Mouse (Mus musculus) liver, embryonic 12.5 days (tissue): ENCODE results near the gene Gm14698. TPM values are rescaled to one million over a fixed set of nuclear protein-coding genes. Genes with fewer than 3 reads are reported as not detected.
"Not testable (repeated sequence)": the region's sequence is repeated elsewhere in the genome, so short reads cannot be mapped to it uniquely, and the experiment has no call there.

Experiments used
- ATAC-seq: fragments of 200-750 bp; cut with Nextera tagmentation; 2 replicates; pipeline ENCODE4 v1.8.0; 2017; ENCODE audit warnings: moderate number of reproducible peaks, mild to moderate bottlenecking, moderate library complexity
- H3K27ac ChIP-seq: fragments of 300-500 bp; sonication (generic); 2 replicates; pipeline ENCODE4 v1.5.1; 2016; ENCODE audit warnings: mild to moderate bottlenecking
- H3K27me3 ChIP-seq: fragments of 300-500 bp; sonication (generic); replicated peaks from 2 replicates; pipeline ENCODE4 v1.6.1; 2016; ENCODE audit warnings: mild to moderate bottlenecking, moderate library complexity
- H3K36me3 ChIP-seq: fragments of 300-500 bp; sonication (generic); 2 replicates; pipeline ENCODE4 v1.6.1; 2016; ENCODE audit warnings: mild to moderate bottlenecking, moderate library complexity
- H3K4me1 ChIP-seq: fragments of 300-500 bp; sonication (generic); 2 replicates; pipeline ENCODE4 v1.6.1; 2016
- H3K4me2 ChIP-seq: fragments of 300-500 bp; sonication (generic); 2 replicates; pipeline ENCODE4 v1.6.1; 2016; ENCODE audit warnings: mild to moderate bottlenecking, moderate library complexity
- H3K4me3 ChIP-seq: fragments of 300-500 bp; sonication (generic); 2 replicates; pipeline ENCODE4 v1.5.1; 2016; ENCODE audit warnings: mild to moderate bottlenecking, moderate library complexity
- H3K9ac ChIP-seq: fragments of 300-500 bp; sonication (generic); 2 replicates; pipeline ENCODE4 v1.6.1; 2016; ENCODE audit warnings: mild to moderate bottlenecking, moderate library complexity
- H3K9me3 ChIP-seq: fragments of 300-500 bp; sonication (generic); replicated peaks from 2 replicates; pipeline ENCODE4 v1.6.1; 2016; ENCODE audit warnings: mild to moderate bottlenecking, moderate library complexity
- WGBS: fragments of 180-500 bp; shearing (Covaris S2); methylation state at CpG from one replicate; pipeline ENCODE4 v1.1.7; 2016; ENCODE audit not compliant: insufficient replicate concordance; 5-methylcytosine and 5-hydroxymethylcytosine counted together
- polyA plus RNA-seq: library from polyadenylated mRNA; unstranded; fragments of >200 nt; fragmentation: Nextera tagmentation; extraction: Ambion mirVana; gene quantifications from 2 replicates; pipeline ENCODE4 v1.2.1, GENCODE M21; 2016

The Gm14698 gene
- 1.4 and 2.6 TPM in 2 replicates for polyA plus RNA-seq

DNA sequence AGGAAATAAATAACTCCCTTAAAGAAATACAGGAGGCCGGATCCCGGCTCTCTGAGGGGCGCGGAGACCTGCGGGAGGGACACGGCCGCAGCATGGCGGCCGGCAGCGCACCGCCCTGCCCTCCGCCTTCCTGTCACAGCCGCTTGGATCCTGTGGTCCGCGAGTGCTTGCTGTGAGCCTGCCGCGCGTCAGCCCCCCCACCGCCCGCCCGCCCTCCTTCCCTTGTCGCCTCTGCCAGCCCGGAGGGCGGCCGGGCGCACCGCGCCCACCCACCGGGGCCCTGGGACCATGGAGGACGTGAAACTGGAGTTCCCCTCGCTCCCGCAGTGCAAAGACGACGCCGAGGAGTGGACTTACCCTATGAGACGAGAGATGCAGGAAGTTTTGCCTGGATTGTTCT lies at the start of gene Gm14698:
Gene Gm14698, plus strand, starts transcription at position 35 of the 400 bp plus-strand sequence.
- not testable (repeated sequence) for H3K4me1 ChIP-seq, H3K27ac ChIP-seq, H3K9me3 ChIP-seq, H3K27me3 ChIP-seq, H3K4me3 ChIP-seq, H3K9ac ChIP-seq, H3K36me3 ChIP-seq
- H3K4me2 ChIP-seq, result peak within 1 kb of the TSS; percentile 32
- ATAC-seq, result peak; percentile 68
- 16% methylated on average over 19 of the region's 36 CpGs for WGBS

GRCm38 (mm10) chrX:68820449-68820848 lies 444 bp upstream of the Gm14698 start:
- not testable (repeated sequence) for H3K4me3 ChIP-seq, H3K27ac ChIP-seq, H3K4me1 ChIP-seq, H3K36me3 ChIP-seq, H3K27me3 ChIP-seq, H3K9ac ChIP-seq, H3K4me2 ChIP-seq, H3K9me3 ChIP-seq, ATAC-seq
- 41% methylated on average over 2 of the region's 2 CpGs for WGBS

DNA sequence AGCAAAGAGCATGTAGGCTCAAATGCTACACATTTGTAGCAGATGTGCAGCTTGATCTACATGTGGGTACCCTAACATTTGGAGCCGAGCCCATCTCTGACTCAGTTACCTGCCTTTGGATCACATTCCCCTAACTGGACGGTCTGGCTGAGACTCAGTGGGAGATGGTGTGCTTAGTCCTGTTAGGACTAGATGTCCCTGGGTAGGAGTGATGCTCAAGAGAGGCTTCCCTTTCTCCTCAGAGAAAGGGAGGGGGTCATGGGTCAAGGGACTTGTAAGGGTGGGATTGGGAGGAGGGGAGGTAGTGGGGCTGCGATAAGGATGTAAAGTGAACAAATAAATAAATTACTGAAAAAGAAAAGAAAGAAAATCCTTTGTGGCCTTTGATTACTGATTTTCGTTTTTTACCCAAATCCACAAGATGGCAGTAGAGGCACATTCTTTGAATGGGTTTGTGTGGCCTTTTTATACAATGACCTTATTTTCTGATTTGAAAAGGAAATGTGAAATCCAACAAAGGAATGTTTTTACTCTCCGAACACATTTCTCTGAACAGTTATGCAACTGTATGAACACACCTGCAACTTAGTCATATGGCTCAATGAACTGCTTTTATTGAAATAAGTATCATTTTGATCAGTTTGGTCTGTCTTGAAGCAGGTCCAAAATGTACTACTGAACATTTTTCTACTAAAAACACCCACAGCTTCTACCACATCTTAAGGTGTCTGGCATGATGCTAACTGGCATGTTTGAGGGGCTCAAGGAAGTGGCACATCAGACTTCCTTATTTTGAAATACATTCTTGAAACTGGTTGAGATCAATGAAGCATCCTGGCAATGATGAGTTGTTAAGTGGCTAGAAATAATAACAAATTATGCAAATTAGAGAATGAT lies 18.9 kb downstream of the Gm14698 start:
- Histone ChIP-seq H3K36me3 (no peaks in the 10 kb centered on the region), H3K9me3 (no peaks in the 10 kb centered on the region), H3K9ac (no peak overlapping the region), H3K4me1 (no peaks in the 10 kb centered on the region), H3K27ac (no peak overlapping the region), H3K4me3 (no peak overlapping the region), H3K27me3 (no peaks in the 10 kb centered on the region), H3K4me2 (no peak overlapping the region)
- ATAC-seq, result no peak
- 20% methylated on average over 5 of the region's 5 CpGs for WGBS

DNA sequence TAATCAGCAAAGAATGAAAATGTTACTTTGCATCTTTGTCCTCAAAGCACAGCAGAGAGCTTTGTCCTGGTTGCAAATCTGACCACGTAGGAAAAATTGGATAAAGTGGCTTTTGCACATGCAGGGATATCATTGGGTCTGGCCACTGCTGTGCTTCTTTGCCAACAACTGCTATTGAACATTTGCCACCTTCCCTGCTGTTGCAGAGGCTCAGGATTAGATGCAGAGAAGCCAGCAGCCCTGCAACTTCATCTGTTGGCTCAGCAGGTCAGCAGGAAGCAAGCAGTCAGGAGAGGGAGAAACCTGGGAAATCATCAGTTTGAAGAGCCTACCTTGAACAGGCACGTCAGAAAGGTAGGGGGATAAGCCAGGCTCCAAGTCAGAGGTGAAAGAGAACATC lies 44.3 kb downstream of the Gm14698 start:
- ATAC-seq, result no peak
- H3K4me1 ChIP-seq, result no peaks in the 10 kb centered on the region
- no peaks in the 10 kb centered on the region for H3K9me3 ChIP-seq
- H3K4me2 ChIP-seq, result no peak overlapping the region
- H3K36me3 ChIP-seq, result no peaks in the 10 kb centered on the region
- H3K27me3 ChIP-seq, result no peaks in the 10 kb centered on the region
- 31% methylated on average over 2 of the region's 2 CpGs for WGBS
- no peak overlapping the region for H3K9ac ChIP-seq
- no peak overlapping the region for H3K4me3 ChIP-seq
- no peak overlapping the region for H3K27ac ChIP-seq

Other genes with a start within 250 kb of the Gm14698 start
- 42.4 and 44.2 TPM in 2 replicates for gene Fmr1, start 142.6 kb upstream of the Gm14698 start, polyA plus RNA-seq
- 1.4 and 1.5 TPM in 2 replicates for gene Fmr1nb, start 59.3 kb upstream of the Gm14698 start, polyA plus RNA-seq
- gene Gm6812, start 72.0 kb downstream of the Gm14698 start, polyA plus RNA-seq, result not detected in 2 replicates